Mouse (Mus musculus) stomach, postnatal 0 days (tissue): ENCODE results near the gene Tlcd1. TPM values are rescaled to one million over a fixed set of nuclear protein-coding genes. Genes with fewer than 3 reads are reported as not detected.

ENCODE experiments used
- ATAC-seq: fragments of 200-750 bp; cut with Nextera tagmentation; 2 replicates; pipeline ENCODE4 v1.8.0; 2017; ENCODE audit not compliant: low FRiP score, low TSS enrichment
- DNase-seq: peaks from one replicate; pipeline ENCODE4 v3.0.0-alpha.2; 2016; ENCODE audit warnings: low spot score
- H3K27ac ChIP-seq: fragments of 300-500 bp; sonication (generic); replicated peaks from 2 replicates; pipeline ENCODE4 v1.5.1; 2014; ENCODE audit warnings: mild to moderate bottlenecking, control low read depth
- H3K27me3 ChIP-seq: fragments of 300-500 bp; sonication (generic); 2 replicates; pipeline ENCODE4 v1.6.1; 2014; ENCODE audit warnings: low read length; ENCODE audit not compliant: control insufficient read depth, insufficient read depth
- H3K36me3 ChIP-seq: fragments of 300-500 bp; sonication (generic); 2 replicates; pipeline ENCODE4 v1.6.1; 2014; ENCODE audit warnings: low read length, mixed read lengths; ENCODE audit not compliant: control insufficient read depth, insufficient read depth
- H3K4me1 ChIP-seq: fragments of 300-500 bp; sonication (generic); replicated peaks from 2 replicates; pipeline ENCODE4 v1.6.1; 2014; ENCODE audit warnings: antibody characterized with exemption; ENCODE audit not compliant: control insufficient read depth, insufficient read depth
- H3K4me2 ChIP-seq: fragments of 300-500 bp; sonication (generic); replicated peaks from 2 replicates; pipeline ENCODE4 v1.6.1; 2014; ENCODE audit warnings: low read depth, mild to moderate bottlenecking, control low read depth, moderate library complexity
- H3K4me3 ChIP-seq: fragments of 300-500 bp; sonication (generic); 2 replicates; pipeline ENCODE4 v1.5.1; 2014; ENCODE audit warnings: low read depth, low read length, control low read depth
- H3K9ac ChIP-seq: fragments of 300-500 bp; sonication (generic); 2 replicates; pipeline ENCODE4 v1.6.1; 2014; ENCODE audit warnings: mild to moderate bottlenecking, low read length, control low read depth, mixed read lengths
- H3K9me3 ChIP-seq: fragments of 300-500 bp; sonication (generic); 2 replicates; pipeline ENCODE4 v1.6.1; 2016; ENCODE audit warnings: low read length; ENCODE audit not compliant: control insufficient read depth
- CTCF ChIP-seq: IDR thresholded peaks from 2 replicates; pipeline ENCODE4 v1.5.1; 2016; ENCODE audit warnings: antibody characterized with exemption, low read depth, mild to moderate bottlenecking, moderate library complexity
- EP300 ChIP-seq: optimal IDR thresholded peaks from 2 replicates; pipeline ENCODE3; 2016; ENCODE audit warnings: antibody characterized with exemption
- WGBS: fragments of 180-500 bp; shearing (Covaris S2); extraction: QIAGEN DNeasy Blood & Tissue Kit; methylation state at CpG from one replicate; pipeline ENCODE4 v1.1.7; 2014; 5-methylcytosine and 5-hydroxymethylcytosine counted together
- polyA plus RNA-seq: library from polyadenylated mRNA; unstranded; fragments of >200 nt; fragmentation: Nextera tagmentation; extraction: Ambion mirVana; gene quantifications from 2 replicates; pipeline ENCODE4 v1.2.1, GENCODE M21; 2015

Tlcd1 gene
- polyA plus RNA-seq, 1 experiment from 2014 or later: 41.3 TPM

DNA sequence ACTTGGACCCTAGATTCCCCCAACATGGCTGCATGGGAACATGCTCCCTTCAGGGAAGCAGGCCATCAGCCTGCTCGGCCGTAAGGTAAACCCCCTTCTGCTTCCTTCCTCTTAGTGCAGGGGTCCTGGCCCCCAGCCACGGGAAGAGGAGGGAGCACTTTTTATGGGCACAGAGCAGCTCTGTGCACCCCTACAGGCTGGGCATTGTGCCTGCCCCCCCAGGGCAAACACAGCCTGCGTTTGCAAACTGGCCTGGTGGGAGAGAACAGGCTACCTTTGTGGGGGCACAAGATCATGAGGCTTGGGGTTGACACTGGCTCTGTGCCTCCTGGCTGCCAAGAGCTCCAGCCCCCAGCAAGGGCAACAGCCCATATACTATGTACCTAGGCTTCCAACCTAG is 14.5 kb upstream of the Tlcd1 start:
- Histone ChIP-seq H3K27ac (peak overlapping the region; percentile 9; the same call in 1 of the 2 replicates), H3K9me3 (no peaks in the 10 kb centered on the region), H3K4me2 (no peak overlapping the region), H3K27me3 (no peaks in the 10 kb centered on the region), H3K4me3 (no peak overlapping the region), H3K9ac (no peak overlapping the region), H3K36me3 (peaks cover 18% of the 10 kb centered on the region), H3K4me1 (peaks cover 8% of the 10 kb centered on the region)
- peak; percentile 22 for DNase-seq
- no peak for ATAC-seq
- 30% methylated on average over 4 of the region's 4 CpGs for WGBS
- TF ChIP-seq EP300 (no peak), CTCF (no peak)

DNA sequence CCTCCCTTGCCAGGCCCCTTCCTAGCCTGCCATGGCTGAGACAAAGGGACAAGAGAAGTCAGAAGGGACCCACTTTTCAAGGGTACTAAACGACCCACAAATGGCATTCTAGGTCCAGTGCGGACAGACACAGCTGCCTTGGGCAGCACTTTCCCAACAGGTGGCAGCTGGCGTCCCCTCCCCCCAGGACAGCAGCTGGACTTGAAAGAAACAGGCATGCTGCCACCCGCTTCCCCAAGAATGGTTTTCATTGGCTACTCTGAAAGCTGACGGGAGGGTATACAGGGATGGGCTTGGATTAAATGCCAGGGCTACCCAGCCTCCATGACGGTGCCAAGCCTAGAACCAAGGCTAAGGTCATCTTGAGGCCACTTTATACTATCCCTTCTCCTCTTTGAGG is 14.0 kb upstream of the Tlcd1 start:
- Histone ChIP-seq H3K4me1 (peaks cover 8% of the 10 kb centered on the region), H3K27me3 (no peaks in the 10 kb centered on the region), H3K9me3 (no peaks in the 10 kb centered on the region), H3K4me2 (peak overlapping the region; percentile 89; the same call in 1 of the 2 replicates), H3K36me3 (peaks cover 17% of the 10 kb centered on the region), H3K4me3 (no peak overlapping the region), H3K9ac (0 out of 2 replicates have a peak overlapping the region, but pooled peaks have one; percentile 93), H3K27ac (peak overlapping the region; percentile 9; the same call in 1 of the 2 replicates)
- TF ChIP-seq CTCF (no peak), EP300 (no peak)
- WGBS: 41% methylated on average over 6 of the region's 6 CpGs
- ATAC-seq: no peak
- DNase-seq: peak; percentile 32

DNA sequence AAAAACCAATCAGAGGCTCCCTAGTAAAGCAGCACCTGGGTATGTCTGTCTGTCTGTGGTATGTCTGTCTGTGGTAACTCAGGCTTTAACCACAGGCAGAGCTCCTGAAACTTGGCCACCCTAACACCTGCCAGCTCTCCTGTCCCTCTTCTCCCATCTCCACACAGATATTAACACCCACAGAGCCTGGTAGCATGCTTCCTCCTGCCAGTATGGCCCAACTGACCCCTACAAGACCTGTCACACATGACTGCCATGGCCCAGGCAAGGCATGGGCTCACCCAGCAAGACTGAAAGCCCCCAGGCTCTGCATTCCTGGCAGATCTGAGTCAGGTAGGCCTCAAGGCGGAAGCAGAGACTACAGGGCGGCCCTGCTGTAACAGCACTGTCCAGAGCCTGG is 13.5 kb upstream of the Tlcd1 start:
- peak overlapping the region; percentile 97 for H3K27ac ChIP-seq
- DNase-seq (no peak), ATAC-seq (no peak)
- 70% methylated on average over 2 of the region's 2 CpGs for WGBS
- peaks cover 17% of the 10 kb centered on the region for H3K36me3 ChIP-seq
- peak overlapping the region; percentile 88 for H3K4me3 ChIP-seq
- peak overlapping the region; percentile 89 for H3K4me2 ChIP-seq
- no peaks in the 10 kb centered on the region for H3K9me3 ChIP-seq
- no peaks in the 10 kb centered on the region for H3K27me3 ChIP-seq
- peaks cover 8% of the 10 kb centered on the region for H3K4me1 ChIP-seq
- H3K9ac ChIP-seq: peak overlapping the region; percentile 93
- no peak for TF ChIP-seq CTCF

DNA sequence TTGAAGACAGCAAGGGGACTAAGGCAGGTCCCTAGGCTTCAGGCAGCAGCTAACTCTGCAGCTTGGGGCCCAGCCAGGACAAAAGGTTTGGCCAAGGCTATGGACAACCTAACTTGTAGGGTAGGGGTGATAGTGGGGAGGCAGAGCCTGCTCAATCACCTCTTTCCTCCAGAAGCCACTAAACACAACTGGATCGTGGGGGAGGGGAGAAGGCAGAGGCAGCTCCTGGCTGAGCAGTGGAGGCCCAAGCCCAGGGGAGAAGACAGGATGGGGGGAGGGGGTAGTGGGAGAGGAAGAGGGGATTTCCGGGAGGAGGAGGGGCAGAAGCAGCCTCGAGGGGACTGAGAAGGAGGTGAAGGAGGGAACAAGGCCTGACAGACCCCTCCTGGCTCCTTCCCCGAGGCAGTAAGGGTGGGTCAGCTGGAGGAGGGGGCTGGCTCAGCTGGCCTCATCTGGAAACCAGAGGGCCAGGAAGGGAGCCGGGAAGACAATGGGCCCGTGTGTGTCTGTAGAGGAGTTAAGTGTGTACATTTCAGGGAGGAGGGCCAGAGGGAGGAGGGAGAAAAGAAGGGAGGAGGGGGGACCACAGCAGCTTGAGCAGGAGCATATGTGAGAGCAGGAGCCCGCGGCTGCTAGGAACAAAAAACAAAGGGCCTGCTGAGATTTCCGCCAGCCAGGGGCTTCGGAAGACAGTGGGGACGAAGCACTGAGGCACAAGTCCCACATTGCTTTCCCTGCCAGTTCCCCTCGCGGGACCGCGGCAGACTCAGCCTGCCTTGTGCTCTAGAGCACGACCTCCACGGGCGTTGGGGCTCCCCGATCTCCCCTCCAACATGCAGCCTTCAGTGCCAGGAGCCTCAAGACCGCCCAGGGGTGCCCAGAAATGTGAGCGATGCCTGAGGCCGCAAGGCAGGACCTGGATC is 12.6 kb upstream of the Tlcd1 start:
- peak overlapping the region; percentile 88 for H3K4me3 ChIP-seq
- ATAC-seq (peak; percentile 28), DNase-seq (peak; percentile 70)
- peaks cover 8% of the 10 kb centered on the region for H3K4me1 ChIP-seq
- 3% methylated on average over 22 of the region's 22 CpGs for WGBS
- peaks cover 17% of the 10 kb centered on the region for H3K36me3 ChIP-seq
- H3K9me3 ChIP-seq: no peaks in the 10 kb centered on the region
- peak overlapping the region; percentile 93 for H3K9ac ChIP-seq
- peak overlapping the region; percentile 89 for H3K4me2 ChIP-seq
- TF ChIP-seq EP300: no peak
- no peak for TF ChIP-seq CTCF
- H3K27ac ChIP-seq: peak overlapping the region; percentile 97
- no peaks in the 10 kb centered on the region for H3K27me3 ChIP-seq

DNA sequence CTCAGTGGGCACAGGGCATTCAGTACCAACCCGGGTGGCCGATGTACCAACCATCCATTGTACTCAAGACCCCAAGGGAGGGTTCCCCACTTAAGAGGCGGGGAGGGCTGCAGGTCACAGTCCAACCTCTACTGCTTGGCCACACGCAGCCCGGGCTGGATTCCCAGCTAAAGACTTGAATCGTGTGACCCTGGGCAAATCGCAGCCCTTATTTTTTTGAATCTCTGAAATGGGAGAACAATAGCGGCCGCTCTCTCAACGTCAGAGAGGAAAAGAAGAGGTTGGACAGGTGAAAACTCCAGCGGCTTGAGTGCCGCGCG is 11.9 kb upstream of the Tlcd1 start:
- ATAC-seq (no peak), DNase-seq (no peak)
- Histone ChIP-seq H3K4me1 (peaks cover 8% of the 10 kb centered on the region), H3K4me2 (peak overlapping the region; percentile 89), H3K27me3 (no peaks in the 10 kb centered on the region), H3K9me3 (no peaks in the 10 kb centered on the region), H3K36me3 (peaks cover 14% of the 10 kb centered on the region), H3K27ac (peak overlapping the region; percentile 97), H3K9ac (peak overlapping the region; percentile 93), H3K4me3 (peak overlapping the region; percentile 88)
- no peak for TF ChIP-seq CTCF
- no peak for TF ChIP-seq EP300
- WGBS: 0% methylated on average over 14 of the region's 14 CpGs
